Mouse (Mus musculus): ENCODE results near the gene Zfp354b. TPM values are rescaled to one million over a fixed set of nuclear protein-coding genes. Genes with fewer than 3 reads are reported as not detected.

The Zfp354b gene
- polyA plus RNA-seq, 1 experiment = 2.2 TPM

DNA sequence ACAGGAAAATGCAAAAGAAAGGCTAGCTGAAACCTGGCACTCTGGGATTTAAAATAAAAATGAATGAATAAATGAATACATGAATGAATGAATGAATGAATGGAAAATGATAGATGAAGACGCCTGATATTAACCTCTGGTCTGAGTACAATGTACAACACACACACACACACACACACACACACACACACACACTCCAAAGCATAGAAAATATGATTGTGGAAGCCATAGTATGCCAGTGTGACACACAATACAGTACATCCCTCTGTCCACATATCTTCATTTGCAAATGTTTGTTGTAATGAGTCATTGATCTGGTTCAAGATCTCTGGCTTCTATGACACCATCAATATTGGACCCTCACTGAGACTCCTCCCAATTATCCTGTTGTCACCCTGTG lies 607 bp upstream of the Zfp354b start:
- Histone ChIP-seq H3K4me3 (ENCODE audit: insufficient read depth, low read length) (no peak overlapping the region), H3K27ac (ENCODE audit: insufficient read depth, low read length) (no peak overlapping the region), H3K4me1 (ENCODE audit: control insufficient read depth, insufficient read depth, low read length) (no peaks in the 10 kb centered on the region)
- no peak for TF ChIP-seq CTCF (IDR thresholded peaks at IDR 0.05; ENCODE audit: borderline replicate concordance, insufficient read depth, low read length)
- no peak for TF ChIP-seq POLR2A (IDR thresholded peaks at IDR 0.05; ENCODE audit: low read depth, low read length)

DNA sequence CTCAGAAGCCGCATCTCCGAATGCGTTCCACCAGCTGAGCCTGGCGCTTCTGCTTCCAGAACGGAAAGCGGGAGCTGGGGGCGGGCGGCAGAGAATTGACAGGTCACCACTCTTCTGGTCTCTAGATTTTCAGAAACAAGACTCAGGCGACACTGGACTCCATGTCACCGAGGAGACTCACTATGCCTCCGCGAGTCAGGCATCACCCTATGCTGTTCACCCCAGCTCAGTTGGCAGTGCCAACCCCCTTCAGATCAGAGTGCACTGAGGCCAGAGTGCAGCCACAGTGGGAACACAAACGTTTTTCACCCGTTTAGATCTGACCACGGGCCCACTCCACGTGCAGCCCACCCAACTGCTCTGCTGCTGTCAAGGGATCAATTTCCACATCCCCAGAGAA lies 412 bp downstream of the Zfp354b start:
- TF ChIP-seq CTCF (IDR thresholded peaks at IDR 0.05; ENCODE audit: borderline replicate concordance, insufficient read depth, low read length) (no peak), POLR2A (IDR thresholded peaks at IDR 0.05; ENCODE audit: low read depth, low read length) (no peak)
- peak overlapping the region; percentile 59 for H3K4me3 ChIP-seq (ENCODE audit: insufficient read depth, low read length)
- no peaks in the 10 kb centered on the region for H3K4me1 ChIP-seq (ENCODE audit: control insufficient read depth, insufficient read depth, low read length)
- H3K27ac ChIP-seq (ENCODE audit: insufficient read depth, low read length) = no peak overlapping the region

DNA sequence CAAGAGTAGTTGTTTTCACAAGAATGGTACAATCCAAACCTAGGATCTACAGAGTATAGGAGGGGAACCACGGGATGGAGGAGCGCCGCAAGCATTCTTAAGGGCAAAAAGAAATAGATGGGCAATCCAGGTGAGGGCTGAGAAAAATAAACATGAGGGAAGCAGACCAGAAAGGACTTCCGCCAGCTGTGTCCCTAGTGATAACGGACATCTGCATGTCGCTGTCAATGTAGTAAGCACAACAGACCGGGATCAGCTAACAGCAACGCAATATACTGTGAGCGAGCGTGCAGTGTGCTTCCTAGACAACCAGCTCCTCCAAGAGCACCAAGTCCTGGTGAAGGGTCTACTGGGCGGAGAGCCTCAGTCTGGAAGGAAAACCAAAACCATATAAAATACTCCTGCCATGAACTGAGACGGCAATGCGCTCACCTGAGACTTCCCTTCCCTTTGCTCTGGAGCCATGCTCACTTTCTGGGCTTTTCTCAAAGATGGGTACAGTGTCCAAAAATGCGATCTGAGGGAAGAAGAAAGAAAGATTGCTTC lies 891 bp downstream of the Zfp354b start:
- H3K27ac ChIP-seq (ENCODE audit: insufficient read depth, low read length) = no peak overlapping the region

DNA sequence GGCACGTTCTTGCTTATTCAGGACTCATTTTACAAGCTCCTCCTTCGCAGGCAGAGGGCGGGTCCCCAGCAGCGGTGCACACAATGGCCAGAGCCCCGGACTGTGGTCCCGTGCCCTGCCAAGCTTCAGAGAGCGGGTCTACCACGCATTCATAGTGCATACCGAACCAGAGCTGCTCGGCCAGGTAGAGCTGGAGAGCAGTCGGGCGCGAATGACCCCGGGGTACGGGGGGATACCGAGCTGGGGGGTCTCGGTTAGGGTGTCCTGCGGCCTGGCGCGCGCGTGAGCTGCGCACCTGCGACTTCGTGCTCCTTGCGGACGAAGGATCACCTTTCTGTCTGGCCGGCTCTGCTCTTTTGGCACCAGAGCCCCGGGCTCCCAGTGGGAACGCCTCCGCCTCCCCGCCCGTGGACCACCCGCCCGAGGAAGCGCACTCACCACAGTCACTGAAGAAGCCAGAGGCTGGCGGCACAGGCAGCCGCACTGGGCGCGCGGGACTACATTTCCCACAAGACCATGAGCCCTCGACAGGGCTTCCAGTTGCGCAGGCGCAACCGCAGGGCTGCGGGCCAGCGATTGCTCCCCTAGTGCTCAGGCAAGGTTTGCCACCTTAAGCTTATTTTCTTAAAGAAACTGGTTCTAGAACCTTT lies 15.6 kb downstream of the Zfp354b start, which contains the start of gene Zfp2:
Gene Zfp2, minus strand, starts transcription at position 495 of the 650 bp plus-strand sequence.
- peak within 1 kb of the TSS; percentile 96 for H3K4me3 ChIP-seq (ENCODE audit: insufficient read depth, low read length)
- H3K4me1 ChIP-seq (ENCODE audit: control insufficient read depth, insufficient read depth, low read length) = no peaks in the 10 kb centered on the region; the same call in 1 of the 2 replicates
- H3K27ac ChIP-seq (ENCODE audit: insufficient read depth, low read length) = no peak within 1 kb of the TSS
- TF ChIP-seq CTCF (IDR thresholded peaks at IDR 0.05; ENCODE audit: borderline replicate concordance, insufficient read depth, low read length) (peak; percentile 38; the same call in 1 of the 2 replicates), POLR2A (IDR thresholded peaks at IDR 0.05; ENCODE audit: low read depth, low read length) (peak; percentile 62)

More for the DNA sequence above, 891 bp downstream of the Zfp354b start:
- TF ChIP-seq CTCF (IDR thresholded peaks at IDR 0.05; ENCODE audit: borderline replicate concordance, insufficient read depth, low read length) (no peak), POLR2A (IDR thresholded peaks at IDR 0.05; ENCODE audit: low read depth, low read length) (no peak)
- peak overlapping the region; percentile 59 for H3K4me3 ChIP-seq (ENCODE audit: insufficient read depth, low read length)
- no peaks in the 10 kb centered on the region for H3K4me1 ChIP-seq (ENCODE audit: control insufficient read depth, insufficient read depth, low read length)

DNA sequence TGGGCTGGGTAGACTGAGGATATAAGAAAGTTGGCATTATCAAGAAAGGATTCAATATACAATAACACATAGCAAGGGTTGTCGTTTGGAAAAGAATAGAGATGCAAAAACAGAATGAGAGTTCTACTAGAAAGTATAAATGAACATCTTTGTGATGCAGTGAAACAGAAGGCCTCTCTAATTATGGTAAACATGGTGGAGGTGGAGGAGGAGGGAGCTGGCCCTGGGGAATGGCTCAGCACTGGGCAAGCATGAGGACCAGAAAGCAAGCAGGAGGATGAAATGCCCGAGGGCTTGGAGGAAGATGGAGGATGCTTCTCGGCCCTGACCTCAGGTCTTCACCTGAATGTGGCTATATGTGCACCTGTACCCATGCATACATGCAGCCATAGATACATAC lies 17.0 kb downstream of the Zfp354b start:
- Histone ChIP-seq H3K27ac (ENCODE audit: insufficient read depth, low read length) (no peak overlapping the region), H3K4me3 (ENCODE audit: insufficient read depth, low read length) (no peak overlapping the region), H3K4me1 (ENCODE audit: control insufficient read depth, insufficient read depth, low read length) (no peaks in the 10 kb centered on the region; the same call in 1 of the 2 replicates)
- TF ChIP-seq CTCF (IDR thresholded peaks at IDR 0.05; ENCODE audit: borderline replicate concordance, insufficient read depth, low read length) (no peak), POLR2A (IDR thresholded peaks at IDR 0.05; ENCODE audit: low read depth, low read length) (no peak)

DNA sequence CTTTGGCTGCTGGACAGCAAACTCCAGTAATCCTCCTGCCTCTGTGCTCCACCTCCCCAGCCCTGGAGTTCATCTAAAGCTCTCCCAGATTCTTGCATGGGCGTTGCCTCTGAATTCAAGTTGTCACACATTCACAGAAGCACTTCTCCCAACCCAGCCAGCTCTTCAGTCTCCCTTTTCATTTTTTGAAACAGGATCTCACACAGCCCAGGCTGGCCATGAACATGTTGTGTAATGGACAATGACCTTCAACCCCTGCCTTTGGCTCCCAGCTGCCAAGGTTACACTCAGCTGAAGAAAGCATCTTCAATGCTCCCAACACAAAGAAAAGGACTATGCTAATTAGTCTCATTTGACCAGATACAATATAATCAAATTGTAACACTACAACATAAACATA lies 18.1 kb downstream of the Zfp354b start:
- H3K27ac ChIP-seq (ENCODE audit: insufficient read depth, low read length) = no peak overlapping the region
- no peaks in the 10 kb centered on the region; the same call in 1 of the 2 replicates for H3K4me1 ChIP-seq (ENCODE audit: control insufficient read depth, insufficient read depth, low read length)
- TF ChIP-seq CTCF (IDR thresholded peaks at IDR 0.05; ENCODE audit: borderline replicate concordance, insufficient read depth, low read length) = no peak
- no peak for TF ChIP-seq POLR2A (IDR thresholded peaks at IDR 0.05; ENCODE audit: low read depth, low read length)

DNA sequence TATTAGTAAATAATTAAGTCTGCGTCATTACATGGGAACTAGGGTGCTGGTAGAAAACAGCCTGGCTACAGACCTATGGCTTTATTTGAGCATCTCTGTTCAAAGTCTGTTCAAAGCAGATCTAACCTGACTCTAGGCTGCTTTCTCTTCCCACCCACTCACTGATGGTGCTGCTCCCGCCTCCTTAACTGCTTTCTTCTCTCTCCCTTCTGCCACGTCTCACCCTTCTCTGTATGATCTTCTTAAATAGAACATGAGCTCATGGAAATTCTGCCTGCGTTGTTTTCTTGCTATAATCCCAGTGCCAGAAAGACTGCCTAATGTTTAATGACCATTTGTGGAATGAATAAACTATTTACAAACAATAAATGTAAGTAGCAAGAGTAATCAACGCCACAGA lies 23.3 kb downstream of the Zfp354b start:
- no peak overlapping the region for H3K27ac ChIP-seq (ENCODE audit: insufficient read depth, low read length)
- H3K4me3 ChIP-seq (ENCODE audit: insufficient read depth, low read length) = no peak overlapping the region
- no peaks in the 10 kb centered on the region for H3K4me1 ChIP-seq (ENCODE audit: control insufficient read depth, insufficient read depth, low read length)
- no peak for TF ChIP-seq POLR2A (IDR thresholded peaks at IDR 0.05; ENCODE audit: low read depth, low read length)
- no peak for TF ChIP-seq CTCF (IDR thresholded peaks at IDR 0.05; ENCODE audit: borderline replicate concordance, insufficient read depth, low read length)

More for the DNA sequence above, 18.1 kb downstream of the Zfp354b start:
- no peak overlapping the region for H3K4me3 ChIP-seq (ENCODE audit: insufficient read depth, low read length)

DNA sequence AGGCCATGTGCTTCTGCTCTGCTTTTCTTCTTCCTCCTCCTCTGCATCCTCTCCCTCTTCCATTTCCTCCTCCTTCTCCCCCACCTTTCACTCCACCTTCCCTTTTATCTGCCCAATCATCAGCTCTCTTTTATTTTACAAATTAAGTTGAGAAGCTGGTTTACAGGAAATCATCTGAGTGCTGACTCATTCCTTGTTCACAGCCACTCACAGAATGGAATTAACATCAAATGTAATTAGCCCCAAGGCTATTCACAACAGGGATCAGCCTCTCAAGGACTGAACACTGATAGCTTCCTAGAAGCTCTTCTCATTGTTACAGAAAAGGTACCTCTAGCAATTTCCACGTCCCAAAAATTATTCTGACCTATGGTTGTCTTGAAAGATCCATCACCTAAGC lies 34.1 kb downstream of the Zfp354b start:
- TF ChIP-seq POLR2A (IDR thresholded peaks at IDR 0.05; ENCODE audit: low read depth, low read length) = no peak
- no peak for TF ChIP-seq CTCF (IDR thresholded peaks at IDR 0.05; ENCODE audit: borderline replicate concordance, insufficient read depth, low read length)
- Histone ChIP-seq H3K4me1 (ENCODE audit: control insufficient read depth, insufficient read depth, low read length) (no peaks in the 10 kb centered on the region), H3K4me3 (ENCODE audit: insufficient read depth, low read length) (no peak overlapping the region), H3K27ac (ENCODE audit: insufficient read depth, low read length) (no peak overlapping the region)

DNA sequence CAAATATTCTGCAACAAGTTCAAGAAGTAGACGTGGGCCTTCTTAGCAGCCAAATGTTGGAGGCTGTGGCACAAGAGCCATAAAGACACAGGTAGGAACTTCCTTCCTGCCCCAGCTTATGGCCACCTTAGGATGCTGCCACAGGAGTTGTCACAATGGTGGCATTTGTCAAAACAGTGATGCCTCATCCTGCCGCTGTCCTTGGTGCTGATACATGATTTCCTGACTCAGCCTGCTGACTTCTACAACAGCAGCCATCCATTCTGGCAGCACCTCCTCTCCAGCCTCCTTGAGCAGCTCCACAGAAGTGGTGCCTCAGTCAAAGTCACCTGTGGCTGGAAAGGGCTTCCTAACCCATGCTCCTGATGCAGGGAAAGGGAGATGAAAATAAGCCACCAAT lies 39.0 kb downstream of the Zfp354b start:
- Histone ChIP-seq H3K27ac (ENCODE audit: insufficient read depth, low read length) (no peak overlapping the region), H3K4me1 (ENCODE audit: control insufficient read depth, insufficient read depth, low read length) (no peaks in the 10 kb centered on the region), H3K4me3 (ENCODE audit: insufficient read depth, low read length) (no peak overlapping the region)
- TF ChIP-seq CTCF (IDR thresholded peaks at IDR 0.05; ENCODE audit: borderline replicate concordance, insufficient read depth, low read length) = no peak
- no peak for TF ChIP-seq POLR2A (IDR thresholded peaks at IDR 0.05; ENCODE audit: low read depth, low read length)

DNA sequence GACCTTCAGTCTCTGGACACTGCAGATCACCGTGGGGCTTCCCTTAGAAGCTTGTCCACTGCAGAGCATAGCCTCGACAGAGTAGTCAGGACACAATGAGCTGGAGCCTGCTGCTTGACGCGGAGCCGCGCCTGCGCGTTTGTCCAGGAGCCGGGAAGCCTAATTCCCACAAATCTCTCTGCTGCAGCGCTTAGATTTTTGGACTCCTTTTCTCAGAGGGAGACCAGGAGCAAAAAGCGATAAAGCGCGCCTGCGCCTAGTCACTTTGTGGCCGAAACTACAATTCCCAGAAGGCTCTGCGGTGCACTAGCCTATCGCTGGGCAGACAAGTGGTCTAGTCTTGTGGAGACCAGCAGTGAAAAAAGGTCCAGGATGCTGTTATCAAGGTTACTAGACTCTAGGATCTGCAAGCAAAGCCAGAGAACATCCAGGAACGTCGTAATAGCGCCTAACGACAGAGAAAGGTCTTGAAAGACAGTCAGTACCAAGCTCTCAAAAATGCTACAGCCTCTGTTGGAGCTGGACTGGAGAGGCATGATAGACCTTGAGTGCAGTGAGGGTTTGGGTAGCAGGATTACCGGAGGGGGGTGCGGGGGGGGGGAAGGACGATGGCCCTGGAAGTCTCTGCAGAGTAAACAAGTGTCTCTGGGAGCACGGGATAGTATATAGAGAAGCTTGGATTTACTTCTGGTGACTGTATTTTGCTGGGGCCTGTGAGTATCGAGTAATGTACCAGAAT lies 43.9 kb downstream of the Zfp354b start, which contains the start of gene Zfp454:
Gene Zfp454, minus strand, starts transcription at position 262 of the 739 bp plus-strand sequence.
- TF ChIP-seq POLR2A (IDR thresholded peaks at IDR 0.05; ENCODE audit: low read depth, low read length) = peak; percentile 83
- no peak for TF ChIP-seq CTCF (IDR thresholded peaks at IDR 0.05; ENCODE audit: borderline replicate concordance, insufficient read depth, low read length)
- H3K27ac ChIP-seq (ENCODE audit: insufficient read depth, low read length) = no peak within 1 kb of the TSS
- peak within 1 kb of the TSS; percentile 30 for H3K4me3 ChIP-seq (ENCODE audit: insufficient read depth, low read length)

More for the DNA sequence above, 43.9 kb downstream of the Zfp354b start, which contains the start of gene Zfp454:
- no peaks in the 10 kb centered on the region for H3K4me1 ChIP-seq (ENCODE audit: control insufficient read depth, insufficient read depth, low read length)

All from embryonic fibroblast, embryonic 13.5 days (primary cell).